Mouse (Mus musculus) limb, embryonic 11.5 days (tissue): ENCODE data around the gene Tex26. TPM values are rescaled to one million over a fixed set of nuclear protein-coding genes. Genes with fewer than 3 reads are reported as not detected.

Experiments
- ATAC-seq: fragments of 200-750 bp; cut with Nextera tagmentation; 2 replicates; pipeline ENCODE4 v1.8.0; 2017; ENCODE audit warnings: low read depth; ENCODE audit not compliant: insufficient number of reproducible peaks, low FRiP score, low TSS enrichment
- DNase-seq: peaks from one replicate; pipeline ENCODE4 v3.0.0-alpha.2; 2015; ENCODE audit warnings: low spot score
- H3K27ac ChIP-seq: fragments of 300-500 bp; sonication (generic); replicated peaks from 2 replicates; pipeline ENCODE4 v1.5.1; 2014; ENCODE audit warnings: low read depth, mild to moderate bottlenecking, low read length
- H3K27me3 ChIP-seq: fragments of 300-500 bp; sonication (generic); 2 replicates; pipeline ENCODE4 v1.6.1; 2014; ENCODE audit warnings: mild to moderate bottlenecking, low read length, mixed read lengths; ENCODE audit not compliant: control insufficient read depth, insufficient read depth
- H3K36me3 ChIP-seq: fragments of 300-500 bp; sonication (generic); 2 replicates; pipeline ENCODE4 v1.6.1; 2014; ENCODE audit warnings: mild to moderate bottlenecking, low read length, moderate library complexity, mixed read lengths; ENCODE audit not compliant: control insufficient read depth, insufficient read depth
- H3K4me1 ChIP-seq: fragments of 300-500 bp; sonication (generic); 2 replicates; pipeline ENCODE4 v1.6.1; 2014; ENCODE audit warnings: low read length, mixed read lengths; ENCODE audit not compliant: control insufficient read depth, insufficient read depth
- H3K4me2 ChIP-seq: fragments of 300-500 bp; sonication (generic); 2 replicates; pipeline ENCODE4 v1.6.1; 2014; ENCODE audit warnings: low read depth, mild to moderate bottlenecking, moderate library complexity; ENCODE audit not compliant: severe bottlenecking
- H3K4me3 ChIP-seq: fragments of 300-500 bp; sonication (generic); 2 replicates; pipeline ENCODE4 v1.5.1; 2014; ENCODE audit warnings: low read depth, low read length
- H3K9ac ChIP-seq: fragments of 300-500 bp; sonication (generic); 2 replicates; pipeline ENCODE4 v1.6.1; 2014; ENCODE audit warnings: mild to moderate bottlenecking, low read length
- H3K9me3 ChIP-seq: fragments of 300-500 bp; sonication (generic); 2 replicates; pipeline ENCODE4 v1.6.1; 2016; ENCODE audit warnings: low read length; ENCODE audit not compliant: control insufficient read depth
- WGBS: fragments of 180-500 bp; shearing (Covaris S2); extraction: QIAGEN DNeasy Blood & Tissue Kit; methylation state at CpG from one replicate; pipeline ENCODE4 v1.1.7; 2014; 5-methylcytosine and 5-hydroxymethylcytosine counted together
- polyA plus RNA-seq: library from polyadenylated mRNA; unstranded; fragments of >200 nt; fragmentation: Nextera tagmentation; extraction: Ambion mirVana; gene quantifications from 2 replicates; pipeline ENCODE4 v1.2.1, GENCODE M21; 2014

The Tex26 gene
- polyA plus RNA-seq, 1 experiment from 2014 or later = 0.15 TPM

GRCm38 (mm10) chr5:149428347-149428746, 11.1 kb upstream of the Tex26 start:
- Histone ChIP-seq H3K4me1 (peaks cover 12% of the 10 kb centered on the region), H3K27me3 (no peaks in the 10 kb centered on the region), H3K9me3 (no peaks in the 10 kb centered on the region), H3K27ac (peak overlapping the region; percentile 90), H3K4me2 (0 out of 2 replicates have a peak overlapping the region, but pooled peaks have one; percentile 7), H3K9ac (no peak overlapping the region), H3K4me3 (no peak overlapping the region), H3K36me3 (no peaks in the 10 kb centered on the region)
- peak; percentile 81 for ATAC-seq
- 10% methylated on average over 6 of the region's 6 CpGs for WGBS
- peak; percentile 80 for DNase-seq

GRCm38 (mm10) chr5:149428810-149429255, 10.6 kb upstream of the Tex26 start:
- peak; percentile 69; the same call in 1 of the 2 replicates for ATAC-seq
- Histone ChIP-seq H3K4me1 (peaks cover 12% of the 10 kb centered on the region), H3K4me2 (no peak overlapping the region), H3K4me3 (no peak overlapping the region), H3K27ac (peak overlapping the region; percentile 90), H3K9me3 (no peaks in the 10 kb centered on the region), H3K27me3 (no peaks in the 10 kb centered on the region), H3K9ac (no peak overlapping the region), H3K36me3 (no peaks in the 10 kb centered on the region)
- DNase-seq = peak; percentile 56
- 40% methylated on average over 2 of the region's 2 CpGs for WGBS

GRCm38 (mm10) chr5:149429541-149429940, 9.9 kb upstream of the Tex26 start:
- no peak for DNase-seq
- Histone ChIP-seq H3K4me1 (peaks cover 12% of the 10 kb centered on the region), H3K4me3 (no peak overlapping the region), H3K4me2 (no peak overlapping the region), H3K9me3 (no peaks in the 10 kb centered on the region), H3K27ac (no peak overlapping the region), H3K36me3 (no peaks in the 10 kb centered on the region), H3K27me3 (no peaks in the 10 kb centered on the region), H3K9ac (no peak overlapping the region)
- 86% methylated on average over 4 of the region's 4 CpGs for WGBS
- ATAC-seq = no peak

GRCm38 (mm10) chr5:149430943-149431342, 8.5 kb upstream of the Tex26 start:
- Histone ChIP-seq H3K27me3 (no peaks in the 10 kb centered on the region), H3K27ac (no peak overlapping the region), H3K9me3 (no peaks in the 10 kb centered on the region), H3K4me2 (no peak overlapping the region), H3K36me3 (no peaks in the 10 kb centered on the region), H3K4me1 (peaks cover 12% of the 10 kb centered on the region), H3K9ac (no peak overlapping the region), H3K4me3 (no peak overlapping the region)
- ATAC-seq = no peak
- WGBS = 90% methylated on average over 3 of the region's 3 CpGs
- DNase-seq = no peak

- Histone ChIP-seq H3K9me3 (no peaks in the 10 kb centered on the region), H3K27ac (no peak overlapping the region), H3K9ac (no peak overlapping the region), H3K27me3 (no peaks in the 10 kb centered on the region), H3K4me1 (peaks cover 5% of the 10 kb centered on the region), H3K4me3 (no peak overlapping the region), H3K4me2 (no peak overlapping the region), H3K36me3 (no peaks in the 10 kb centered on the region)
- ATAC-seq = no peak
- 61% methylated on average over 7 of the region's 7 CpGs for WGBS
- DNase-seq = no peak
Observed at GRCm38 (mm10) chr5:149433618-149434017, 5.8 kb upstream of the Tex26 start.

- H3K9ac ChIP-seq = no peak overlapping the region
- H3K9me3 ChIP-seq = no peaks in the 10 kb centered on the region
- ATAC-seq = no peak
- H3K36me3 ChIP-seq = no peaks in the 10 kb centered on the region
- H3K4me2 ChIP-seq = no peak overlapping the region
- H3K4me3 ChIP-seq = no peak overlapping the region
- no peaks in the 10 kb centered on the region for H3K27me3 ChIP-seq
- H3K27ac ChIP-seq = no peak overlapping the region
- WGBS = 21% methylated on average over 9 of the region's 9 CpGs
- no peak for DNase-seq
- H3K4me1 ChIP-seq = peaks cover 2% of the 10 kb centered on the region; the same call in 1 of the 2 replicates
Observed at GRCm38 (mm10) chr5:149434141-149434690, 5.2 kb upstream of the Tex26 start.

- no peak for DNase-seq
- 76% methylated on average over 3 of the region's 3 CpGs for WGBS
- Histone ChIP-seq H3K27ac (no peak overlapping the region), H3K4me2 (no peak overlapping the region), H3K4me3 (no peak overlapping the region), H3K9ac (no peak overlapping the region), H3K4me1 (peaks cover 8% of the 10 kb centered on the region), H3K27me3 (no peaks in the 10 kb centered on the region), H3K9me3 (no peaks in the 10 kb centered on the region), H3K36me3 (no peaks in the 10 kb centered on the region)
- ATAC-seq = no peak
Observed at GRCm38 (mm10) chr5:149436541-149436940, 2.9 kb upstream of the Tex26 start.

- H3K9me3 ChIP-seq = no peaks in the 10 kb centered on the region
- H3K4me2 ChIP-seq = no peak overlapping the region
- H3K27me3 ChIP-seq = no peaks in the 10 kb centered on the region
- DNase-seq = no peak
- WGBS = 73% methylated on average over 6 of the region's 6 CpGs
- ATAC-seq = no peak
- no peaks in the 10 kb centered on the region for H3K36me3 ChIP-seq
- H3K4me1 ChIP-seq = peaks cover 8% of the 10 kb centered on the region
- H3K9ac ChIP-seq = no peak overlapping the region
- H3K27ac ChIP-seq = no peak overlapping the region
- no peak overlapping the region for H3K4me3 ChIP-seq
Observed at GRCm38 (mm10) chr5:149437150-149437549, 2.3 kb upstream of the Tex26 start.

- Histone ChIP-seq H3K27me3 (no peaks in the 10 kb centered on the region), H3K9me3 (no peaks in the 10 kb centered on the region), H3K27ac (no peak overlapping the region), H3K4me2 (peak overlapping the region; percentile 92), H3K9ac (peak overlapping the region; percentile 55), H3K4me3 (peak overlapping the region; percentile 37), H3K36me3 (no peaks in the 10 kb centered on the region), H3K4me1 (peaks cover 8% of the 10 kb centered on the region)
- DNase-seq (peak; percentile 73), ATAC-seq (peak; percentile 28; the same call in 1 of the 2 replicates)
- under 1% methylated on average over 18 of the region's 18 CpGs for WGBS
Observed at GRCm38 (mm10) chr5:149440180-149440573, 717 bp downstream of the Tex26 start.
